Mouse (Mus musculus) embryonic facial prominence, embryonic 14.5 days (tissue): ENCODE measurements at regions not wholly inside any gene's neighbourhood (a gene's known extent, or its start where the extent isn't known, plus 50 kb on each side); places are given as distances from the start of the nearest gene placed in this dataset.
A peak's percentile ranks its signal among the peaks of the same experiment; 100 is the strongest.

Experiments used
- ATAC-seq: fragments of 200-750 bp; cut with Nextera tagmentation; 2 replicates; pipeline ENCODE4 v1.8.0; 2017; ENCODE audit warnings: low read depth, moderate number of reproducible peaks, moderate TSS enrichment
- DNase-seq: peaks from one replicate; pipeline ENCODE4 v3.0.0-alpha.2; 2015; ENCODE audit warnings: low spot score
- H3K27ac ChIP-seq: fragments of 300-500 bp; sonication (generic); replicated peaks from 2 replicates; pipeline ENCODE4 v1.5.1; 2014; ENCODE audit warnings: low read depth, mild to moderate bottlenecking, low read length, moderate library complexity
- H3K27me3 ChIP-seq: fragments of 300-500 bp; sonication (generic); replicated peaks from 2 replicates; pipeline ENCODE4 v1.6.1; 2014; ENCODE audit warnings: low read length; ENCODE audit not compliant: control insufficient read depth, insufficient read depth
- H3K36me3 ChIP-seq: fragments of 300-500 bp; sonication (generic); 2 replicates; pipeline ENCODE4 v1.6.1; 2014; ENCODE audit warnings: low read length, mixed read lengths; ENCODE audit not compliant: control insufficient read depth, insufficient read depth
- H3K4me1 ChIP-seq: fragments of 300-500 bp; sonication (generic); 2 replicates; pipeline ENCODE4 v1.6.1; 2014; ENCODE audit warnings: antibody characterized with exemption, low read length; ENCODE audit not compliant: control insufficient read depth, insufficient read depth
- H3K4me2 ChIP-seq: fragments of 300-500 bp; sonication (generic); 2 replicates; pipeline ENCODE4 v1.6.1; 2014; ENCODE audit warnings: low read depth, mild to moderate bottlenecking, low read length, moderate library complexity, mixed read lengths
- H3K4me3 ChIP-seq: fragments of 300-500 bp; sonication (generic); 2 replicates; pipeline ENCODE4 v1.5.1; 2014; ENCODE audit warnings: low read depth, mild to moderate bottlenecking, low read length
- H3K9ac ChIP-seq: fragments of 300-500 bp; sonication (generic); 2 replicates; pipeline ENCODE4 v1.6.1; 2014; ENCODE audit warnings: low read depth, mild to moderate bottlenecking, low read length, moderate library complexity, mixed read lengths
- H3K9me3 ChIP-seq: fragments of 300-500 bp; sonication (generic); 2 replicates; pipeline ENCODE4 v1.6.1; 2016; ENCODE audit warnings: low read length; ENCODE audit not compliant: control insufficient read depth
- WGBS: fragments of 180-500 bp; shearing (Covaris S2); extraction: QIAGEN DNeasy Blood & Tissue Kit; methylation state at CpG from one replicate; pipeline ENCODE4 v1.1.7; 2014; 5-methylcytosine and 5-hydroxymethylcytosine counted together

DNA sequence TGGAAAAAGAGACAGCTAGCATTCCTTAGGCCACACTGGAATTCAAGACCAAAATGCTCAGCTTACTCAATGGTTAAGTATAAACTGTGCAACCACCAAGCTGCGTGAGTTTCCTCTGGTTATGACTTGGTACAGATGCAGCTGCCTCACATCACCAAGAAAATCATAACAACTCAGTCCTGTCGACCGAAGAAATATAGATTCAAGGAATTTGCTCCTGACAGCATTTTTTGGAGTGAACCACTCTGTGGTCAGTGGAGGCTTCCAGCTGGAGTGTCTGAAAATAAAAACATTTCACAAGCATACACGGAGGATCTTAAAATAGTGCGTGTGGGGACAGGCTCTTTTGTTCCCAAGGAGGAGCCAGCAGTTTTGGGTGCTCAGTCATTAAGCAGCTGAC, 253.8 kb downstream of the Bckdhb start:
- H3K27ac ChIP-seq, result peak overlapping the region; percentile 70; the same call in 1 of the 2 replicates
- no peaks in the 10 kb centered on the region; the same call in 1 of the 2 replicates for H3K9me3 ChIP-seq
- no peaks in the 10 kb centered on the region for H3K4me1 ChIP-seq
- peak; percentile 71 for DNase-seq
- peak; percentile 47 for ATAC-seq
- H3K36me3 ChIP-seq, result no peaks in the 10 kb centered on the region
- no peak overlapping the region for H3K4me3 ChIP-seq
- peak overlapping the region; percentile 15; the same call in 1 of the 2 replicates for H3K4me2 ChIP-seq
- H3K27me3 ChIP-seq, result no peaks in the 10 kb centered on the region
- H3K9ac ChIP-seq, result no peak overlapping the region
- WGBS, result 52% methylated on average over 5 of the region's 5 CpGs

- DNase-seq (peak; percentile 48), ATAC-seq (no peak)
- H3K27me3 ChIP-seq, result no peaks in the 10 kb centered on the region
- no peaks in the 10 kb centered on the region for H3K36me3 ChIP-seq
- WGBS, result 45% methylated on average over 4 of the region's 4 CpGs
- H3K4me2 ChIP-seq, result peak overlapping the region; percentile 15; the same call in 1 of the 2 replicates
- H3K27ac ChIP-seq, result peak overlapping the region; percentile 70
- H3K9me3 ChIP-seq, result no peaks in the 10 kb centered on the region; the same call in 1 of the 2 replicates
- no peak overlapping the region for H3K9ac ChIP-seq
- H3K4me1 ChIP-seq, result no peaks in the 10 kb centered on the region
- no peak overlapping the region for H3K4me3 ChIP-seq
These were observed 254.3 kb downstream of the Bckdhb start for GRCm38 (mm10) chr9:84179238-84179637.

DNA sequence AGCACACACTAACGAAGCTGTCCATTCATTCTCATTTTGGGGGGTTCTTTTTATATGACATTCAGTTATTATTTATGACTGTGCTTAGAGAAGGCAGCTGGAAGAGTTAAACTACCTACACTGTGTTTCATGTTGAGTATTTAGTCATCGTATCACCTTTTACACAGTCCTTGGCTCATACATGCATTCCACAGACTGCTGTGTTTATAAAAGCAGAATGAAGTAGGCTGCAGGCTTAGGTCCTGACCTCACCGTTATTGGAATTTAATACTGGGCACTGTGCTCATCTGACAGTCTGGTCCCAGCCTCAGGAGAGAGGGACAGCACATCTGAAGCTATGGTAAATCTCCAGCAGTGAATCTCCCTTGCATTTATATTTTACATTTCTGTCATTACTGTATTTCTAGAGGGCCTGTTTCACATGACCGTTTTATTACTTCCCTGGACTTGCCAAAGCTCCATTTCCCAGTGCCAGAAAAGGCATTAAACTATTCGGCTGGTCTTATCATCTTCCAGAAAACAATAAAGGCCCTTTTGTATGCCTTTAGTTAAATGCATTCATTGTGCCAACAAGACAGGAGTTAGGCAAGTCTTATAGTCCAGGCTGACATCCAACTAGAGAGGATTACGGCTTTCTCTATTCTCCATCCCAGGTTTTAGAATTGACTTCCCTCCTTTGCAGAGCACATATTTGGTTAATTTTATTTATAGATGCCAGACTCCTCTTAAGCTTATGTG, 258.9 kb downstream of the Bckdhb start:
- Histone ChIP-seq H3K4me1 (no peaks in the 10 kb centered on the region), H3K9me3 (no peaks in the 10 kb centered on the region; the same call in 1 of the 2 replicates), H3K4me2 (no peak overlapping the region), H3K36me3 (no peaks in the 10 kb centered on the region), H3K9ac (no peak overlapping the region), H3K27ac (no peak overlapping the region; the same call in 1 of the 2 replicates), H3K27me3 (no peaks in the 10 kb centered on the region), H3K4me3 (no peak overlapping the region)
- DNase-seq (peak; percentile 68), ATAC-seq (no peak)
- 39% methylated on average over 6 of the region's 6 CpGs for WGBS

GRCm38 (mm10) chr9:84187531-84187930, 262.6 kb downstream of the Bckdhb start:
- 64% methylated on average over 3 of the region's 3 CpGs for WGBS
- H3K4me3 ChIP-seq, result no peak overlapping the region
- no peak overlapping the region for H3K27ac ChIP-seq
- no peaks in the 10 kb centered on the region for H3K4me1 ChIP-seq
- H3K36me3 ChIP-seq, result no peaks in the 10 kb centered on the region
- H3K27me3 ChIP-seq, result no peaks in the 10 kb centered on the region
- ATAC-seq, result no peak
- DNase-seq, result no peak
- H3K9me3 ChIP-seq, result no peaks in the 10 kb centered on the region
- H3K4me2 ChIP-seq, result no peak overlapping the region
- no peak overlapping the region for H3K9ac ChIP-seq

DNA sequence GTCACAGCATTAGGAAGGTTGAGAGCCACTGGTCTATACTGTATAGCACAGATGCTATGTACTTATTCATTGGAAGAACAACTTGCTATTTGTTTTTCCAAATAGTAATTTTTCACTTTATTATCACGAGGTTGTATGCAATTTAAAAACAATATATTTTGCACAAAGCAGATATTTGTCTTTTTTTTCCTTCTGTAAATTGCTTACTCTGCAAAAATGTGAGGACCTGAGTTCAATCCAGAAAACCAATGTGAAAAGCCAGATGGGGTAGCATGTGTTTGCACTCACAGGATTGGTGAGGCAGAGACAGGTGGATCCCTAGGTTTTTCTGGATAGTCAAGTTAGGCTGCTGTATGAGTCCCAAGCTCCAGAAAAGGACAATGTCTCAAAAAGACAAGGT, 268.5 kb downstream of the Bckdhb start:
- Histone ChIP-seq H3K36me3 (no peaks in the 10 kb centered on the region), H3K9me3 (no peaks in the 10 kb centered on the region), H3K4me1 (no peaks in the 10 kb centered on the region), H3K9ac (no peak overlapping the region), H3K27me3 (no peaks in the 10 kb centered on the region), H3K4me2 (no peak overlapping the region), H3K27ac (no peak overlapping the region), H3K4me3 (no peak overlapping the region)
- no peak for DNase-seq
- no peak for ATAC-seq
- 60% methylated on average over 1 of the region's 1 CpGs for WGBS

GRCm38 (mm10) chr9:84194716-84195115, 269.8 kb downstream of the Bckdhb start:
- no peaks in the 10 kb centered on the region for H3K4me1 ChIP-seq
- WGBS, result 83% methylated on average over 4 of the region's 4 CpGs

DNA sequence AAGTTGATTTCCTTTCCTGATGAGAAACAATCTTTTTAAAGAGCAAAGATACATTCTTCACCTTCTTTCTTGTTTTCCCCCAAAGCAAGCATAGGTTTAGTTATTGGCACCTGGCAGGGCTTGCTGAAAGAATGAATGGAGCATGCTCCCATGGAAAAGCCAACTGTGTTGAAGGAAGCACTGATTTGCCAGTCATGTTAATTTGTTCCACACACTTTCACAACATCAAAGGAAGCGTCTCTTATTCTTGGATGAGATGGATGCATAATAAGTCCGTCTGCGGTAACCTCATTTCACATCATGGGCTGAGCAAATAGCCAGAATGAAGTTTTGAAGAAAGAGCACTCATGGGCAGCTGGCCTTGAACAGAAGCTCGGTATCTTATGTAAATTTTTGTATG, 270.4 kb downstream of the Bckdhb start:
- H3K27ac ChIP-seq, result no peak overlapping the region
- H3K9me3 ChIP-seq, result no peaks in the 10 kb centered on the region
- no peaks in the 10 kb centered on the region for H3K4me1 ChIP-seq
- no peaks in the 10 kb centered on the region for H3K36me3 ChIP-seq
- no peak overlapping the region for H3K9ac ChIP-seq
- WGBS, result 75% methylated on average over 4 of the region's 4 CpGs
- ATAC-seq, result no peak
- H3K4me2 ChIP-seq, result no peak overlapping the region
- no peaks in the 10 kb centered on the region for H3K27me3 ChIP-seq
- no peak overlapping the region for H3K4me3 ChIP-seq
- DNase-seq, result no peak

More at GRCm38 (mm10) chr9:84194716-84195115, 269.8 kb downstream of the Bckdhb start:
- no peak overlapping the region for H3K4me3 ChIP-seq
- no peak overlapping the region for H3K27ac ChIP-seq
- no peak overlapping the region for H3K9ac ChIP-seq
- no peaks in the 10 kb centered on the region for H3K36me3 ChIP-seq
- no peaks in the 10 kb centered on the region for H3K27me3 ChIP-seq
- H3K9me3 ChIP-seq, result no peaks in the 10 kb centered on the region
- no peak for ATAC-seq
- no peak for DNase-seq
- no peak overlapping the region for H3K4me2 ChIP-seq

GRCm38 (mm10) chr9:84200208-84200607, 275.3 kb downstream of the Bckdhb start:
- Histone ChIP-seq H3K4me1 (no peaks in the 10 kb centered on the region), H3K27me3 (no peaks in the 10 kb centered on the region), H3K4me3 (no peak overlapping the region), H3K9me3 (no peaks in the 10 kb centered on the region), H3K27ac (no peak overlapping the region), H3K9ac (no peak overlapping the region), H3K36me3 (no peaks in the 10 kb centered on the region), H3K4me2 (no peak overlapping the region)
- ATAC-seq (no peak), DNase-seq (no peak)
- 87% methylated on average over 3 of the region's 3 CpGs for WGBS

GRCm38 (mm10) chr9:84204056-84204455, 279.1 kb downstream of the Bckdhb start:
- Histone ChIP-seq H3K27ac (no peak overlapping the region), H3K4me1 (no peaks in the 10 kb centered on the region), H3K9ac (no peak overlapping the region), H3K36me3 (no peaks in the 10 kb centered on the region), H3K27me3 (no peaks in the 10 kb centered on the region), H3K9me3 (no peaks in the 10 kb centered on the region), H3K4me3 (no peak overlapping the region), H3K4me2 (no peak overlapping the region)
- WGBS, result 74% methylated on average over 3 of the region's 3 CpGs
- ATAC-seq (no peak), DNase-seq (no peak)
